Mouse (Mus musculus): Measurements from ENCODE around the gene Dlgap5. TPM values are rescaled to one million over a fixed set of nuclear protein-coding genes. Genes with fewer than 3 reads are reported as not detected.

The Dlgap5 gene
- polyA plus RNA-seq, 1 experiment from 2014 or later: 56.7 TPM

DNA sequence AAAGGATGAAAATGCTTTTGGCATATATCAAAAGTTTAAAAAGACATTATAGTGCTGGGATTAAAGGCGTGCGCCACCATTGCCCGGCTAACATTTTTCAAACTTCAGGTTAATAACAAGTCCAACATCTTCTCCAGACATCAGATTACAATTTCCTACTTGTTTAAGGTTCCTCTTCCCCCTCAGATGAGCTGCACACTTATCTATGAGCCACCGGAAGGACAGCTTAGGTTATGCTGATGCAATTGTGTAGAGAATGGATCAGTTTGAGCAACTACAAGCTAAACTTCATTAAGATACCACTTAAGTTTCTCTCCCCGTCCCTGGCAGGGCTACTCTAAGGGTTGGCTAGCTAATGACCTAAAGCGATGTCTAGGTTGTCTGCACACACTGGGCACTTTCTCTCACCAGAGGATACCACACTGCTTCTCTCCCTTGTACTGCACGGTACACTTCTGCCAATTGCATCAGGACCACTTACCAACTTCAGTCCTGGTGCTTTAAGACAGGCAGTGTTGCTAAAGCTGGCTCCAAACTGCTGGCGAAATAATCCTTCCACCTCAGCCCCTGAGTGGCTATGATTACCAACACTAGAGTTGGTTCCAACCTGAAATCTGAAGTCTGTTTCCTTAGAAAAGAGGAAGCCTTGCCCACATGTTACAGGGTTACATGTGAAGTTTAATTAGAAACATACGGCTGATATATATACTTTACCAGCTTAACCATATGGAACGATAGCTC is 24.7 kb downstream of the Dlgap5 start:
- H3K4me3 ChIP-seq: no peak overlapping the region
- no peak for ATAC-seq (ENCODE audit: insufficient number of reproducible peaks, insufficient read depth, low FRiP score, low TSS enrichment, low read depth)
- no peaks in the 10 kb centered on the region for H3K9me3 ChIP-seq
- no peak overlapping the region for H3K27ac ChIP-seq
- H3K4me1 ChIP-seq: 0 out of 2 replicates have a peak, but pooled peaks cover 3% of the 10 kb centered on the region
- no peak overlapping the region for H3K4me2 ChIP-seq
- no peak overlapping the region for H3K9ac ChIP-seq
- no peaks in the 10 kb centered on the region for H3K27me3 ChIP-seq
- H3K36me3 ChIP-seq: peaks cover 87% of the 10 kb centered on the region
- 74% methylated on average over 10 of the region's 10 CpGs for WGBS

- Histone ChIP-seq H3K36me3 (peaks cover 48% of the 10 kb centered on the region), H3K27me3 (no peaks in the 10 kb centered on the region), H3K9me3 (no peaks in the 10 kb centered on the region), H3K4me3 (no peak overlapping the region), H3K4me2 (no peak overlapping the region), H3K4me1 (no peaks in the 10 kb centered on the region), H3K27ac (no peak overlapping the region), H3K9ac (no peak overlapping the region)
- no peak for ATAC-seq (ENCODE audit: insufficient number of reproducible peaks, insufficient read depth, low FRiP score, low TSS enrichment, low read depth)
- 80% methylated on average over 11 of the region's 11 CpGs for WGBS
Observed at GRCm38 (mm10) chr14:47386125-47386524, 32.1 kb downstream of the Dlgap5 start.

- WGBS: 85% methylated on average over 10 of the region's 10 CpGs
Observed at GRCm38 (mm10) chr14:47384653-47385052, 33.6 kb downstream of the Dlgap5 start.

GRCm38 (mm10) chr14:47383911-47384310 is 34.3 kb downstream of the Dlgap5 start:
- Histone ChIP-seq H3K4me3 (no peak overlapping the region), H3K4me2 (no peak overlapping the region), H3K27ac (no peak overlapping the region), H3K36me3 (peaks cover 29% of the 10 kb centered on the region), H3K27me3 (no peaks in the 10 kb centered on the region), H3K4me1 (no peaks in the 10 kb centered on the region), H3K9ac (no peak overlapping the region), H3K9me3 (no peaks in the 10 kb centered on the region)
- ATAC-seq (ENCODE audit: insufficient number of reproducible peaks, insufficient read depth, low FRiP score, low TSS enrichment, low read depth): no peak
- 86% methylated on average over 7 of the region's 7 CpGs for WGBS

More at GRCm38 (mm10) chr14:47384653-47385052, 33.6 kb downstream of the Dlgap5 start:
- Histone ChIP-seq H3K4me2 (no peak overlapping the region), H3K9me3 (no peaks in the 10 kb centered on the region), H3K27me3 (no peaks in the 10 kb centered on the region), H3K36me3 (peaks cover 35% of the 10 kb centered on the region), H3K4me3 (no peak overlapping the region), H3K9ac (no peak overlapping the region), H3K27ac (no peak overlapping the region), H3K4me1 (no peaks in the 10 kb centered on the region)
- ATAC-seq (ENCODE audit: insufficient number of reproducible peaks, insufficient read depth, low FRiP score, low TSS enrichment, low read depth): no peak

GRCm38 (mm10) chr14:47378336-47378735 is 39.9 kb downstream of the Dlgap5 start:
- Histone ChIP-seq H3K9ac (no peak overlapping the region), H3K9me3 (no peaks in the 10 kb centered on the region), H3K4me3 (no peak overlapping the region), H3K27me3 (peaks cover 24% of the 10 kb centered on the region), H3K27ac (peak overlapping the region; percentile 68), H3K4me2 (no peak overlapping the region), H3K4me1 (peaks cover 11% of the 10 kb centered on the region), H3K36me3 (no peaks in the 10 kb centered on the region)
- 39% methylated on average over 7 of the region's 7 CpGs for WGBS
- peak; percentile 71; the same call in 1 of the 2 replicates for ATAC-seq (ENCODE audit: insufficient number of reproducible peaks, insufficient read depth, low FRiP score, low TSS enrichment, low read depth)

DNA sequence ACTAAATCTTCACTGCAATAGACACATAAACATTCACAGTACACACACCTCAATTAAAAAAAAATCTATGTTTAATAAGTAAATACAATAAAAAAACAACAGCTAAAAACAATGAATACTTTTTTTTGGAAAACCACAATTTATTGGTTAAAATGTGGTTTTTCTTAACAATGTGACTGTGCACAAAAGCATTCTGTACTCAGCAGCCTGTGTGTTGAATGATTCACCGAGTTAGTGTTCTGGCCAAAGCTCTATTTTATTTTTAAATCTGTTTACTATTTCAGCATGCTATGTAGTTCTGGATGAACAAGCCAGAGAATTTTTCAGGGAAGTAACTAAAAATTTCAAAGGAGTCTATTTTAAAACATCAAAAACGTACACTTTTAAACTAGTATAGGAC is 41.7 kb downstream of the Dlgap5 start:
- Histone ChIP-seq H3K4me2 (no peak overlapping the region), H3K27ac (no peak overlapping the region), H3K36me3 (no peaks in the 10 kb centered on the region), H3K9ac (no peak overlapping the region), H3K9me3 (no peaks in the 10 kb centered on the region), H3K4me3 (no peak overlapping the region), H3K27me3 (peaks cover 39% of the 10 kb centered on the region), H3K4me1 (peaks cover 11% of the 10 kb centered on the region)
- ATAC-seq (ENCODE audit: insufficient number of reproducible peaks, insufficient read depth, low FRiP score, low TSS enrichment, low read depth): no peak
- WGBS: 71% methylated on average over 2 of the region's 2 CpGs

- WGBS: 14% methylated on average over 49 of the region's 49 CpGs
- 0 out of 2 replicates have a peak, but pooled peaks have one; percentile 62 for ATAC-seq (ENCODE audit: insufficient number of reproducible peaks, insufficient read depth, low FRiP score, low TSS enrichment, low read depth)
- H3K9ac ChIP-seq: peak overlapping the region; percentile 55; the same call in 1 of the 2 replicates
Observed at GRCm38 (mm10) chr14:47373728-47374678, 44.2 kb downstream of the Dlgap5 start.

GRCm38 (mm10) chr14:47371689-47372088 is 46.5 kb downstream of the Dlgap5 start:
- H3K27ac ChIP-seq: no peak overlapping the region
- WGBS: 57% methylated on average over 6 of the region's 6 CpGs

More at GRCm38 (mm10) chr14:47373728-47374678, 44.2 kb downstream of the Dlgap5 start:
- peak overlapping the region; percentile 66 for H3K4me2 ChIP-seq
- H3K27me3 ChIP-seq: peaks cover 39% of the 10 kb centered on the region
- H3K4me3 ChIP-seq: peak overlapping the region; percentile 38
- H3K4me1 ChIP-seq: peaks cover 15% of the 10 kb centered on the region
- H3K36me3 ChIP-seq: no peaks in the 10 kb centered on the region
- no peaks in the 10 kb centered on the region for H3K9me3 ChIP-seq
- no peak overlapping the region for H3K27ac ChIP-seq

GRCm38 (mm10) chr14:47370790-47371189 is 47.4 kb downstream of the Dlgap5 start:
- no peaks in the 10 kb centered on the region for H3K36me3 ChIP-seq
- no peak overlapping the region for H3K9ac ChIP-seq
- ATAC-seq (ENCODE audit: insufficient number of reproducible peaks, insufficient read depth, low FRiP score, low TSS enrichment, low read depth): no peak
- WGBS: 64% methylated on average over 3 of the region's 3 CpGs
- no peak overlapping the region for H3K4me2 ChIP-seq
- H3K4me3 ChIP-seq: no peak overlapping the region
- H3K27me3 ChIP-seq: peaks cover 39% of the 10 kb centered on the region
- peaks cover 27% of the 10 kb centered on the region for H3K4me1 ChIP-seq
- no peak overlapping the region for H3K27ac ChIP-seq
- H3K9me3 ChIP-seq: no peaks in the 10 kb centered on the region

More at GRCm38 (mm10) chr14:47371689-47372088, 46.5 kb downstream of the Dlgap5 start:
- no peaks in the 10 kb centered on the region for H3K36me3 ChIP-seq
- H3K4me1 ChIP-seq: peaks cover 26% of the 10 kb centered on the region
- no peak overlapping the region for H3K9ac ChIP-seq
- ATAC-seq (ENCODE audit: insufficient number of reproducible peaks, insufficient read depth, low FRiP score, low TSS enrichment, low read depth): no peak
- no peak overlapping the region for H3K4me3 ChIP-seq
- H3K4me2 ChIP-seq: no peak overlapping the region
- H3K9me3 ChIP-seq: no peaks in the 10 kb centered on the region
- peaks cover 39% of the 10 kb centered on the region for H3K27me3 ChIP-seq

GRCm38 (mm10) chr14:47369741-47370140 is 48.5 kb downstream of the Dlgap5 start:
- ATAC-seq (ENCODE audit: insufficient number of reproducible peaks, insufficient read depth, low FRiP score, low TSS enrichment, low read depth): no peak
- 88% methylated on average over 5 of the region's 5 CpGs for WGBS

DNA sequence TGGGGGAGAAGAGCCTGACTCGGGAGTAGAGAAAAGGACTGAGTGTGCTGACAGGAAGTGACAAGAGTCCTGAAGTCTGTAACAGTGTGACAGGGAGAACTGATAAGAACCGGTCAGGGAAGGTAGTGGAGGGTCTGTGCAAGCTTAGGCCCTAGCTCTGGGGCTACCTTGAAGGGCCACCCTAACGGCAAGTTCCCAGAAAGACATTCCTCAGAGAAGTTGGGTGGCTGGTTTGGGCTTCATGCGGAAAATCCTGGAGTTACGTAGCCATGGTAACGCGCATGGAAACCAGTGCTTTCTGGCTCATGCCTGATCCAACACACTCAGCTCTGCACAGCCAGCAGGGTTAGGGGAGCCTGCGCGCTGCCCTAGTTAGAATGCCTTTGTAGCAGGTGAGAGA is 50.7 kb downstream of the Dlgap5 start, which contains the start of gene Lgals3:
Gene Lgals3, plus strand, starts transcription at position 291 of the 400 bp plus-strand sequence.
- Histone ChIP-seq H3K27me3 (peaks cover 6% of the 10 kb centered on the region), H3K9me3 (no peaks in the 10 kb centered on the region), H3K4me2 (peak within 1 kb of the TSS; percentile 43), H3K4me3 (no peak within 1 kb of the TSS), H3K9ac (no peak within 1 kb of the TSS), H3K27ac (peak within 1 kb of the TSS; percentile 48; the same call in 1 of the 2 replicates), H3K36me3 (no peaks in the 10 kb centered on the region), H3K4me1 (peaks cover 16% of the 10 kb centered on the region)
- ATAC-seq (ENCODE audit: insufficient number of reproducible peaks, insufficient read depth, low FRiP score, low TSS enrichment, low read depth): no peak
- 32% methylated on average over 9 of the region's 9 CpGs for WGBS

More at GRCm38 (mm10) chr14:47369741-47370140, 48.5 kb downstream of the Dlgap5 start:
- H3K9me3 ChIP-seq: no peaks in the 10 kb centered on the region
- H3K36me3 ChIP-seq: no peaks in the 10 kb centered on the region
- no peak overlapping the region for H3K9ac ChIP-seq
- no peak overlapping the region for H3K27ac ChIP-seq
- H3K4me3 ChIP-seq: no peak overlapping the region
- no peak overlapping the region for H3K4me2 ChIP-seq
- H3K27me3 ChIP-seq: peaks cover 29% of the 10 kb centered on the region
- H3K4me1 ChIP-seq: peaks cover 27% of the 10 kb centered on the region
